Mouse (Mus musculus) testis, postnatal 10 days (tissue): ENCODE measurements around the gene Krtap10-10.

ENCODE experiments used
- DNase-seq: peaks from one replicate; pipeline ENCODE4 v3.0.0; 2021; ENCODE audit warnings: low spot score

The Krtap10-10 gene

GRCm38 (mm10) chr10:77867546-77867945, 31.8 kb downstream of the Krtap10-10 start:
- DNase-seq = no peak

GRCm38 (mm10) chr10:77869651-77870050, 33.9 kb downstream of the Krtap10-10 start:
- DNase-seq = no peak

GRCm38 (mm10) chr10:77878985-77879384, 43.2 kb downstream of the Krtap10-10 start:
- no peak for DNase-seq

GRCm38 (mm10) chr10:77880305-77880704, 44.6 kb downstream of the Krtap10-10 start:
- no peak for DNase-seq

GRCm38 (mm10) chr10:77882553-77882952, 46.8 kb downstream of the Krtap10-10 start:
- no peak for DNase-seq

- DNase-seq = no peak
Measured at GRCm38 (mm10) chr10:77886007-77886747, 50.4 kb downstream of the Krtap10-10 start.
